10 mouse cellular contexts compared by ENCODE assay signal in genomic region chr2:26912253-26912770, GRCm38 (mm10). TPM values are rescaled to one million over a fixed set of nuclear protein-coding genes. Genes with fewer than 3 reads are reported as not detected.
A peak's percentile ranks its signal among the peaks of the same experiment; 100 is the strongest.
DNase-seq lines count a peak whose midpoint lies in the region; ATAC-seq and TF ChIP-seq lines count a peak whose summit lies in the region.
"Had no signal": no experiment of that assay in that cellular context is flagged by ENCODE, and none has a peak within 500 bp of the region (broad histone marks: within the 10 kb centered on the region; RNA-seq: fewer than 3 reads in every experiment).

No protein-coding gene starts in this region.

- ATAC-seq in kidney, postnatal 0 days (replicated peaks; ENCODE audit: low FRiP score, low read depth): no peak
- no peak for ATAC-seq in embryonic facial prominence, embryonic 12.5 days (ENCODE audit: insufficient number of reproducible peaks, insufficient read depth, low FRiP score, low TSS enrichment)
- ATAC-seq in intestine, embryonic 14.5 days (replicated peaks; ENCODE audit: low FRiP score, low TSS enrichment, low read depth): no peak

- H3K79me2 ChIP-seq in myocyte (ENCODE audit: control insufficient read depth, insufficient read depth): peaks cover 68% of the 10 kb centered on the region

- WGBS in kidney, postnatal 0 days: 52% methylated on average over 5 of the region's 5 CpGs
- 71% methylated on average over 5 of the region's 5 CpGs for WGBS in embryonic facial prominence, embryonic 12.5 days
- WGBS in intestine, embryonic 14.5 days: 74% methylated on average over 5 of the region's 5 CpGs

- peak overlapping the region; percentile 66 for H3ac ChIP-seq in myocyte (ENCODE audit: control insufficient read depth, insufficient read length)

- peak overlapping the region; percentile 91 for H3K9ac ChIP-seq in kidney, postnatal 0 days (ENCODE audit: low read depth, low read length)
- H3K9ac ChIP-seq in embryonic facial prominence, embryonic 12.5 days: peak overlapping the region; percentile 98
- peak overlapping the region; percentile 96 for H3K9ac ChIP-seq in intestine, embryonic 14.5 days (ENCODE audit: low read length)

- no peaks in the 10 kb centered on the region for H3K9me3 ChIP-seq in kidney, postnatal 0 days (replicated peaks; ENCODE audit: low read length)
- no peaks in the 10 kb centered on the region for H3K9me3 ChIP-seq in embryonic facial prominence, embryonic 12.5 days
- no peaks in the 10 kb centered on the region for H3K9me3 ChIP-seq in intestine, embryonic 14.5 days (ENCODE audit: control insufficient read depth, low read length)

- H3K4me1 ChIP-seq in kidney, postnatal 0 days (replicated peaks; ENCODE audit: insufficient read depth, low read length): peaks cover 38% of the 10 kb centered on the region
- peaks cover 39% of the 10 kb centered on the region for H3K4me1 ChIP-seq in embryonic facial prominence, embryonic 12.5 days
- peaks cover 32% of the 10 kb centered on the region for H3K4me1 ChIP-seq in intestine, embryonic 14.5 days (replicated peaks; ENCODE audit: control insufficient read depth, insufficient read depth, low read length)

- peaks cover 30% of the 10 kb centered on the region for H3K36me3 ChIP-seq in kidney, postnatal 0 days (ENCODE audit: insufficient read depth, low read length)
- H3K36me3 ChIP-seq in embryonic facial prominence, embryonic 12.5 days: peaks cover 45% of the 10 kb centered on the region
- peaks cover 45% of the 10 kb centered on the region for H3K36me3 ChIP-seq in intestine, embryonic 14.5 days (ENCODE audit: control insufficient read depth, insufficient read depth, low read length)
- H3K36me3 ChIP-seq in myocyte (ENCODE audit: control insufficient read depth, insufficient read depth): peaks cover 26% of the 10 kb centered on the region

- H3K4me3 ChIP-seq in kidney, postnatal 0 days (replicated peaks; ENCODE audit: low read depth, low read length): peak overlapping the region; percentile 87
- peak overlapping the region; percentile 92 for H3K4me3 ChIP-seq in embryonic facial prominence, embryonic 12.5 days
- peak overlapping the region; percentile 98 for H3K4me3 ChIP-seq in intestine, embryonic 14.5 days (ENCODE audit: low read depth, low read length)
- H3K4me3 ChIP-seq in myocyte: peak overlapping the region; percentile 95

- TF ChIP-seq POLR2A in myocyte (IDR thresholded peaks at IDR 0.05; ENCODE audit: insufficient read length, low read depth): peak; percentile 5

- DNase-seq in kidney, postnatal 0 days (ENCODE audit: low spot score): no peak
- no peak for DNase-seq in kidney, adult 11 months
- DNase-seq in intestine, embryonic 14.5 days (ENCODE audit: low spot score): no peak
- DNase-seq in urinary bladder, adult 18-20 months (ENCODE audit: low spot score in 2 of 2): no peak
- DNase-seq in cerebellum, postnatal 25 days: no peak
- DNase-seq in testis, postnatal 10 days (ENCODE audit: low spot score): no peak
- DNase-seq: kidney, postnatal 25 days; right cerebral cortex, postnatal 4 days had no signal

- no peaks in the 10 kb centered on the region for H3K27me3 ChIP-seq in kidney, postnatal 0 days (ENCODE audit: insufficient read depth, low read length)
- H3K27me3 ChIP-seq in embryonic facial prominence, embryonic 12.5 days: no peaks in the 10 kb centered on the region
- no peaks in the 10 kb centered on the region for H3K27me3 ChIP-seq in intestine, embryonic 14.5 days (replicated peaks; ENCODE audit: control insufficient read depth, insufficient read depth, low read length)
- no peaks in the 10 kb centered on the region for H3K27me3 ChIP-seq in myocyte (ENCODE audit: control insufficient read depth, insufficient read depth, insufficient read length)

- no peak for TF ChIP-seq CTCF in kidney, postnatal 0 days (IDR thresholded peaks at IDR 0.05; ENCODE audit: low read depth)

- H3K27ac ChIP-seq in kidney, postnatal 0 days: no peak overlapping the region
- H3K27ac ChIP-seq in embryonic facial prominence, embryonic 12.5 days: no peak overlapping the region
- H3K27ac ChIP-seq in intestine, embryonic 14.5 days (ENCODE audit: low read depth): no peak overlapping the region

- H3K4me2 ChIP-seq in kidney, postnatal 0 days (ENCODE audit: low read length): peak overlapping the region; percentile 93
- peak overlapping the region; percentile 98 for H3K4me2 ChIP-seq in embryonic facial prominence, embryonic 12.5 days (replicated peaks)
- H3K4me2 ChIP-seq in intestine, embryonic 14.5 days (ENCODE audit: low read length): peak overlapping the region; percentile 100
- peak overlapping the region; percentile 80 for H3K4me2 ChIP-seq in myocyte (ENCODE audit: low read depth)

TF ChIP-seq in myocyte, 11 proteins besides CTCF, POLR2A, EP300 and RAD21:
- TF ChIP-seq MYOD1 (IDR thresholded peaks at IDR 0.05; ENCODE audit: control insufficient read depth in 1 of 3, insufficient read length in 2 of 3, low read depth in 2 of 3) (no peak), USF1 (IDR thresholded peaks at IDR 0.05; ENCODE audit: low read depth) (no peak), MAX (IDR thresholded peaks at IDR 0.05; ENCODE audit: low read depth) (no peak), TCF12 (IDR thresholded peaks at IDR 0.05; ENCODE audit: insufficient read depth, poor library complexity, severe bottlenecking) (no peak), TCF3 (IDR thresholded peaks at IDR 0.05; ENCODE audit: insufficient read length, low read depth) (no peak), REST (IDR thresholded peaks at IDR 0.05; ENCODE audit: insufficient read depth, insufficient read length) (no peak), POLR2AphosphoS2 (IDR thresholded peaks at IDR 0.05; ENCODE audit: insufficient read length, low read depth) (no peak), SRF (IDR thresholded peaks at IDR 0.05; ENCODE audit: control insufficient read depth, insufficient read length, low read depth) (no peak), MYOG (IDR thresholded peaks at IDR 0.05; ENCODE audit: control insufficient read depth in 1 of 3, insufficient read depth in 1 of 3, insufficient read length in 2 of 3, low read depth in 2 of 3) (no peak), E2F4 (IDR thresholded peaks at IDR 0.05; ENCODE audit: insufficient read depth) (no peak), CEBPB (IDR thresholded peaks at IDR 0.05; ENCODE audit: insufficient read depth, poor library complexity, severe bottlenecking) (no peak)
TF ChIP-seq in myocyte: peak in this region for 0.

RNA-seq across cellular contexts. Expression of gene Rpl7a, which starts 1.7 kb away (rescaled TPM):
- polyA plus RNA-seq in kidney, postnatal 0 days (2015; fragmentation: Nextera tagmentation; extraction: Ambion mirVana): 668 and 686 TPM in 2 replicates
- 565 and 574 TPM in 2 replicates for polyA plus RNA-seq in embryonic facial prominence, embryonic 12.5 days (2016; fragmentation: Nextera tagmentation; extraction: Ambion mirVana)
- polyA plus RNA-seq in intestine, embryonic 14.5 days (2014; fragmentation: Nextera tagmentation; extraction: Ambion mirVana): 782 and 796 TPM in 2 replicates
- 2,027 TPM for polyA plus RNA-seq in myocyte (2012; fragmentation: generic; extraction: Trizol)

RNA-seq across cellular contexts. Expression of gene Med22, which starts 1.8 kb away (rescaled TPM):
- polyA plus RNA-seq in kidney, postnatal 0 days (2015; fragmentation: Nextera tagmentation; extraction: Ambion mirVana): 38.6 and 42.2 TPM in 2 replicates
- 72.1 and 74.2 TPM in 2 replicates for polyA plus RNA-seq in embryonic facial prominence, embryonic 12.5 days (2016; fragmentation: Nextera tagmentation; extraction: Ambion mirVana)
- polyA plus RNA-seq in intestine, embryonic 14.5 days (2014; fragmentation: Nextera tagmentation; extraction: Ambion mirVana): 28.4 and 31.7 TPM in 2 replicates
- polyA plus RNA-seq in myocyte (2012; fragmentation: generic; extraction: Trizol): 38.6 TPM

RNA-seq across cellular contexts. Expression of gene Surf2, which starts 3.9 kb away (rescaled TPM):
- 37.2 and 39.4 TPM in 2 replicates for polyA plus RNA-seq in kidney, postnatal 0 days (2015; fragmentation: Nextera tagmentation; extraction: Ambion mirVana)
- polyA plus RNA-seq in embryonic facial prominence, embryonic 12.5 days (2016; fragmentation: Nextera tagmentation; extraction: Ambion mirVana): 43.8 and 44.1 TPM in 2 replicates
- 38.5 and 41.6 TPM in 2 replicates for polyA plus RNA-seq in intestine, embryonic 14.5 days (2014; fragmentation: Nextera tagmentation; extraction: Ambion mirVana)
- polyA plus RNA-seq in myocyte (2012; fragmentation: generic; extraction: Trizol): 34.9 TPM

RNA-seq across cellular contexts. Expression of gene Surf1, which starts 4.0 kb away (rescaled TPM):
- polyA plus RNA-seq in kidney, postnatal 0 days (2015; fragmentation: Nextera tagmentation; extraction: Ambion mirVana): 62.5 and 64.1 TPM in 2 replicates
- 54.2 and 56.8 TPM in 2 replicates for polyA plus RNA-seq in embryonic facial prominence, embryonic 12.5 days (2016; fragmentation: Nextera tagmentation; extraction: Ambion mirVana)
- polyA plus RNA-seq in intestine, embryonic 14.5 days (2014; fragmentation: Nextera tagmentation; extraction: Ambion mirVana): 53.3 and 57.0 TPM in 2 replicates
- polyA plus RNA-seq in myocyte (2012; fragmentation: generic; extraction: Trizol): 53.8 TPM

RNA-seq across cellular contexts. Expression of gene Surf6, which starts 9.6 kb away (rescaled TPM):
- 19.6 and 21.2 TPM in 2 replicates for polyA plus RNA-seq in kidney, postnatal 0 days (2015; fragmentation: Nextera tagmentation; extraction: Ambion mirVana)
- 31.4 and 31.5 TPM in 2 replicates for polyA plus RNA-seq in embryonic facial prominence, embryonic 12.5 days (2016; fragmentation: Nextera tagmentation; extraction: Ambion mirVana)
- polyA plus RNA-seq in intestine, embryonic 14.5 days (2014; fragmentation: Nextera tagmentation; extraction: Ambion mirVana): 13.6 and 15.0 TPM in 2 replicates
- 16.7 TPM for polyA plus RNA-seq in myocyte (2012; fragmentation: generic; extraction: Trizol)
